Mouse (Mus musculus): ENCODE results near the gene Zfp454.

Gene Zfp454

GRCm38 (mm10) chr11:50887390-50888128 lies at the start of gene Zfp454:
Gene Zfp454 (minus strand): TSS chr11:50887651.
- 4% methylated on average over 26 of the region's 26 CpGs for WGBS

DNA sequence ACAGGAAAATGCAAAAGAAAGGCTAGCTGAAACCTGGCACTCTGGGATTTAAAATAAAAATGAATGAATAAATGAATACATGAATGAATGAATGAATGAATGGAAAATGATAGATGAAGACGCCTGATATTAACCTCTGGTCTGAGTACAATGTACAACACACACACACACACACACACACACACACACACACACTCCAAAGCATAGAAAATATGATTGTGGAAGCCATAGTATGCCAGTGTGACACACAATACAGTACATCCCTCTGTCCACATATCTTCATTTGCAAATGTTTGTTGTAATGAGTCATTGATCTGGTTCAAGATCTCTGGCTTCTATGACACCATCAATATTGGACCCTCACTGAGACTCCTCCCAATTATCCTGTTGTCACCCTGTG lies 44.6 kb upstream of the Zfp454 start:
- 67% methylated on average over 1 of the region's 1 CpGs for WGBS

- 1% methylated on average over 18 of the region's 18 CpGs for WGBS
Measured at GRCm38 (mm10) chr11:50931451-50931866, 44.0 kb upstream of the Zfp454 start, which contains the start of gene Zfp354b. Gene Zfp354b (minus strand): TSS chr11:50931633.

DNA sequence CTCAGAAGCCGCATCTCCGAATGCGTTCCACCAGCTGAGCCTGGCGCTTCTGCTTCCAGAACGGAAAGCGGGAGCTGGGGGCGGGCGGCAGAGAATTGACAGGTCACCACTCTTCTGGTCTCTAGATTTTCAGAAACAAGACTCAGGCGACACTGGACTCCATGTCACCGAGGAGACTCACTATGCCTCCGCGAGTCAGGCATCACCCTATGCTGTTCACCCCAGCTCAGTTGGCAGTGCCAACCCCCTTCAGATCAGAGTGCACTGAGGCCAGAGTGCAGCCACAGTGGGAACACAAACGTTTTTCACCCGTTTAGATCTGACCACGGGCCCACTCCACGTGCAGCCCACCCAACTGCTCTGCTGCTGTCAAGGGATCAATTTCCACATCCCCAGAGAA lies 43.6 kb upstream of the Zfp454 start:
- WGBS: under 1% methylated on average over 16 of the region's 16 CpGs

GRCm38 (mm10) chr11:50930469-50931014 lies 43.1 kb upstream of the Zfp454 start:
- 22% methylated on average over 14 of the region's 14 CpGs for WGBS

DNA sequence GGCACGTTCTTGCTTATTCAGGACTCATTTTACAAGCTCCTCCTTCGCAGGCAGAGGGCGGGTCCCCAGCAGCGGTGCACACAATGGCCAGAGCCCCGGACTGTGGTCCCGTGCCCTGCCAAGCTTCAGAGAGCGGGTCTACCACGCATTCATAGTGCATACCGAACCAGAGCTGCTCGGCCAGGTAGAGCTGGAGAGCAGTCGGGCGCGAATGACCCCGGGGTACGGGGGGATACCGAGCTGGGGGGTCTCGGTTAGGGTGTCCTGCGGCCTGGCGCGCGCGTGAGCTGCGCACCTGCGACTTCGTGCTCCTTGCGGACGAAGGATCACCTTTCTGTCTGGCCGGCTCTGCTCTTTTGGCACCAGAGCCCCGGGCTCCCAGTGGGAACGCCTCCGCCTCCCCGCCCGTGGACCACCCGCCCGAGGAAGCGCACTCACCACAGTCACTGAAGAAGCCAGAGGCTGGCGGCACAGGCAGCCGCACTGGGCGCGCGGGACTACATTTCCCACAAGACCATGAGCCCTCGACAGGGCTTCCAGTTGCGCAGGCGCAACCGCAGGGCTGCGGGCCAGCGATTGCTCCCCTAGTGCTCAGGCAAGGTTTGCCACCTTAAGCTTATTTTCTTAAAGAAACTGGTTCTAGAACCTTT lies 28.3 kb upstream of the Zfp454 start, which contains the start of gene Zfp2:
TSS of gene Zfp2 (minus strand) at position 495 of the 650 bp plus-strand sequence.
- WGBS: under 1% methylated on average over 47 of the region's 47 CpGs

DNA sequence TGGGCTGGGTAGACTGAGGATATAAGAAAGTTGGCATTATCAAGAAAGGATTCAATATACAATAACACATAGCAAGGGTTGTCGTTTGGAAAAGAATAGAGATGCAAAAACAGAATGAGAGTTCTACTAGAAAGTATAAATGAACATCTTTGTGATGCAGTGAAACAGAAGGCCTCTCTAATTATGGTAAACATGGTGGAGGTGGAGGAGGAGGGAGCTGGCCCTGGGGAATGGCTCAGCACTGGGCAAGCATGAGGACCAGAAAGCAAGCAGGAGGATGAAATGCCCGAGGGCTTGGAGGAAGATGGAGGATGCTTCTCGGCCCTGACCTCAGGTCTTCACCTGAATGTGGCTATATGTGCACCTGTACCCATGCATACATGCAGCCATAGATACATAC lies 27.0 kb upstream of the Zfp454 start:
- 61% methylated on average over 3 of the region's 3 CpGs for WGBS

GRCm38 (mm10) chr11:50913301-50913700 lies 25.9 kb upstream of the Zfp454 start:
- WGBS: 81% methylated on average over 1 of the region's 1 CpGs

- 51% methylated on average over 5 of the region's 5 CpGs for WGBS
Measured at GRCm38 (mm10) chr11:50908136-50908535, 20.7 kb upstream of the Zfp454 start.

- 85% methylated on average over 1 of the region's 1 CpGs for WGBS
Measured at GRCm38 (mm10) chr11:50897359-50897758, 9.9 kb upstream of the Zfp454 start.

DNA sequence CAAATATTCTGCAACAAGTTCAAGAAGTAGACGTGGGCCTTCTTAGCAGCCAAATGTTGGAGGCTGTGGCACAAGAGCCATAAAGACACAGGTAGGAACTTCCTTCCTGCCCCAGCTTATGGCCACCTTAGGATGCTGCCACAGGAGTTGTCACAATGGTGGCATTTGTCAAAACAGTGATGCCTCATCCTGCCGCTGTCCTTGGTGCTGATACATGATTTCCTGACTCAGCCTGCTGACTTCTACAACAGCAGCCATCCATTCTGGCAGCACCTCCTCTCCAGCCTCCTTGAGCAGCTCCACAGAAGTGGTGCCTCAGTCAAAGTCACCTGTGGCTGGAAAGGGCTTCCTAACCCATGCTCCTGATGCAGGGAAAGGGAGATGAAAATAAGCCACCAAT lies 5.0 kb upstream of the Zfp454 start:
- 81% methylated on average over 2 of the region's 2 CpGs for WGBS

DNA sequence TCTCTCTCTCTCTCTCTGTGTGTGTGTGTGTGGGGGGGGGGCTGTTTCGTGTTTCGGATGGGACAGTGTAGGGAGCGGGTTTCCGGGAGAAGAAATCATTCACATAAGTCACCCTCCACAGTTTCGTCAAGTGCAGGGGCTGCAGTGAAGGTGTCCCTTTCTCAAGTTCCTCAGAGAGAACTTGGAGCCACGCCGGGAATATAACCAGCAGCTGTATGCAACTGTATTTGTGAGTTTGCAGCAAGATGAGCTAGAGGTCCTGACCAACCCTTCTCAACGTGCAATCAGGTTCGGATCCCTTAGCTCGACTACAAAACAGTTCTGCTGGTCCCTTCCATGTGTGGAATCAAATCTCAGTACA lies 538 bp downstream of the Zfp454 start:
- WGBS: 6% methylated on average over 10 of the region's 10 CpGs

DNA sequence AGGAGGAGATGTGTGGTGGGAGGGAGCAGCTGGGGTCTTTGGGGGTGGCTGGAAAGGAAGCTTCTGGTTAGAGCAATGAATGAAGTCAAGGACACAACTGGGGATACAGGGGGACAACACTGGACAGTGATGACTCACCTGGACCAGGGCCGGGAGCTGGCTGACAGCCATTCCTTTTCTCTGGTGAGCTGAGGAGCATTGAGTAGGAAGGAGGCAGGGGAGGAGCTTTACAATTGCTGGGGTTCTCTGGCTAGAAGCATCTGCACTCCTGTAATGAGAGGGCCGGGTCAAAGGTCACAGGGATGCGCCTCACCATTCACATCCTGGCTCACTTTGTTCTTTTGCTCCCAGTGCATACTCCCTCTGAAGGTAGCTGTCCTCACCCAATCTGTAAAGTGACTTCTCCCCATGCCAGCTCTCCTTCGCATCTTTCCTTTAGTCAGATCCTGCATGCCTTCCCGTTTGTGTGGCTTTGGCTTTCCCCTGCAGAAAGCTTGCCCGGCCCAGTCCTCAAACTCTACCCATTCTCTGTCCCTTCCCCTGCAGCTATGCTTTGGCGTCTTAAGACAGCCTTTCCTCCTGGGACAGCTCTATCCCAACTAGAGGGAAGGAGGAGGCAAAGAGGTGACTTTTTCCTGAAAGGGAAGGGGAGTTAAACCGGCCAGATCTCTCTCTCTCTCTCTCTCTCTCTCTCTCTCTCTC lies 1.1 kb downstream of the Zfp454 start:
- WGBS: 43% methylated on average over 8 of the region's 8 CpGs

DNA sequence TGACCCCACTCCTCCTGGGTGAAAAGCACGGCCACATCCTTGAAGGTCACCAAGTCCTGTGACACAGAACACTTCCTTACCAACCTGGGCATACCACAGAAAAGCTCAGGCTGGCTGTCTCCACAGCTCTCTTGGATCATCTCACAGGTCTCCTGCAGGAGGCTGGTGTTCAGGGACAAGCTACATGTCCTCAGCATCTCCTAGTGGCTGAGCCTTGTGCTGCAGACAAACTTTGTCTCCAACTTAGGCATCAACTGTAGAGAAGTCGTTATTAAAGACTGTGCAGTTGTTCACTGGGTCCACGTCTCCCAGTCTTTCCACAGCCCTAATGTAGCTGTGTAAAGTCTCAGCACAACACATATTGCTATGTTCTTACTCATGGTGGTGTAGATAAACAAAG lies 3.7 kb downstream of the Zfp454 start:
- 75% methylated on average over 3 of the region's 3 CpGs for WGBS

GRCm38 (mm10) chr11:50878641-50879040 lies 8.8 kb downstream of the Zfp454 start:
- WGBS: 94% methylated on average over 3 of the region's 3 CpGs

DNA sequence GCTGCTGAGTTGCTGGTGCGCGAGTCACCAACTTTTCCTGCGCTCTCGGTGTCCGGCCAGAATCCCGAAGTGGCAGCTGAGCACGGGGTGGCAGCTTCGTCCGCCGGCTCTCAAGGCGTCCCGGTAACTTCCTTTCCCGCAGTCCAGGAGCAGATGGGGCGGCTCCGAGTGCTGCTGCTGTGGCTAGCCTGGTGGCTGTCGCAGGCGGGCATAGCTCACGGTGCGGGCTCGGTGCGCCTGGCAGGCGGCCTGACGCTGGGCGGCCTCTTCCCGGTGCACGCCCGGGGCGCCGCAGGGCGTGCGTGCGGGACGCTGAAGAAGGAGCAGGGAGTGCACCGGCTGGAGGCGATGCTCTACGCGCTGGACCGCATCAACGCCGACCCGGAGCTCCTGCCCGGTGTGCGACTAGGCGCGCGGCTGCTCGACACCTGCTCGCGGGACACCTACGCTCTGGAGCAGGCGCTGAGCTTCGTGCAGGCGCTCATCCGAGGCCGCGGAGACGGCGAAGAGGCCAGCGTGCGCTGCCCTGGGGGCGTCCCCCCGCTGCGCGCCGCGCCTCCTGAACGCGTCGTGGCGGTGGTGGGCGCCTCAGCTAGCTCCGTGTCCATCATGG lies 36.4 kb downstream of the Zfp454 start:
- WGBS: 0% methylated on average over 72 of the region's 72 CpGs

- 2% methylated on average over 11 of the region's 11 CpGs for WGBS
Measured at GRCm38 (mm10) chr11:50850177-50850735, 37.2 kb downstream of the Zfp454 start, which contains the start of gene Grm6. Gene Grm6 (plus strand): TSS chr11:50850685.

DNA sequence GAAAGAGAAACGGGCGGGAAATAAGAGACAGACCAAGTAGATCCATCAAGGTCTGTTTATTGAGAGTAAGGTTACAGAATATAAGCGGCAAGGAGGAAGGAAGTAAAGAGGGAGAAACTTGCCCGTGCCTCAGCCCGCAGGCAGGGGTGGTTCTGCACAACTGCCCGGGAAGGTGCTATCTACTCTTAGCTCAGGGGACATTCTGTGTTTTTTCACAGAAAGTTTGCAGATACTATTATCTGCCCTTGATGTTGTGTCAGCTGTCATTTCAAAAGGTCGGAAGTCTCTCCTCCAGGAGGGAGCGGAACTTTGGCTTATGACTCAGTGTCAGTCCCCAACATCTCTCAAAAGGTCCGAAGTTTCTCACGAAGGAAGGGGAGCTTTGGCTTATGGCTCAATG lies 38.1 kb downstream of the Zfp454 start:
- 18% methylated on average over 10 of the region's 10 CpGs for WGBS

- WGBS: 46% methylated on average over 3 of the region's 3 CpGs
Measured at GRCm38 (mm10) chr11:50848520-50849137, 38.8 kb downstream of the Zfp454 start.

DNA sequence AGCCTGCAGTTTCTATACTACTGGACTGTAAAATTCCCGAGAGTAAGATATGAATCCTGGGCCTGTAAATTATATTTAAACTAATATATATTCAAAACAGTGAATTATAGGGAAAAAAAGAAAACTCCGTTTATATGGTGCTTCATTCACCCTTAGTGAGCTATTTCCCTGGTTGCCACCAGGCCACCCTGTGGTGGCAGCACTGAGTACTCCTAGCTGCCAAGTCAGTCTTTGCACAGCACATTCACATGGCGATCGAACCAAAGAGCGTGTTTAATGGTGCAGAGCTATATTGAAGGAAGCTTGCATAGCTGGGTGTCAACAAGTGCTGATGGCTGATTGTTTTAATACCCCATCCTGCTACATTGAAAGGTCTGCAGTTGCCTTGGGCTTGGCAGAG lies 40.4 kb downstream of the Zfp454 start:
- WGBS: 49% methylated on average over 5 of the region's 5 CpGs

- 85% methylated on average over 3 of the region's 3 CpGs for WGBS
Measured at GRCm38 (mm10) chr11:50845951-50846350, 41.5 kb downstream of the Zfp454 start.
